Comparison of ENCODE assay signal across 8 mouse cellular contexts in genomic region chr1:60098024-60098781, GRCm38 (mm10). TPM values are rescaled to one million over a fixed set of nuclear protein-coding genes. Genes with fewer than 3 reads are reported as not detected.
DNase-seq lines count a peak whose midpoint lies in the region; ATAC-seq lines count a peak whose summit lies in the region.

Gene Carf (plus strand): TSS chr1:60098247.
Gene Wdr12 (minus strand): TSS chr1:60098645.

- H3K27ac ChIP-seq in hindbrain, embryonic 15.5 days (replicated peaks), result peak within 1 kb of the TSS; percentile 98

- peak within 1 kb of the TSS; percentile 79 for H3K4me2 ChIP-seq in hindbrain, embryonic 15.5 days

- H3K9ac ChIP-seq in hindbrain, embryonic 15.5 days, result peak within 1 kb of the TSS; percentile 97

- ATAC-seq in hindbrain, embryonic 15.5 days (ENCODE audit: low FRiP score, low read depth), result peak; percentile 97

- H3K4me3 ChIP-seq in hindbrain, embryonic 15.5 days, result peak within 1 kb of the TSS; percentile 88

- DNase-seq in T-cell, adult 2 months (ENCODE audit: low spot score), result peak; percentile 96
- DNase-seq in cerebellum, postnatal 36 days, result peak; percentile 99 to 100
- DNase-seq in frontal cortex, postnatal 36 days (ENCODE audit: low spot score in 2 of 2), result peak; percentile 99
- DNase-seq in left cerebral cortex, adult 11 months (ENCODE audit: low spot score), result peak; percentile 95
- peak; percentile 97 for DNase-seq in lung, postnatal 4 days
- DNase-seq in retina, postnatal 7 days (ENCODE audit: low read depth, low spot score), result peak; percentile 94
- DNase-seq in urinary bladder, adult 2 months (ENCODE audit: low spot score), result peak; percentile 91

- under 1% methylated on average over 70 of the region's 71 CpGs for WGBS in hindbrain, embryonic 15.5 days

- H3K27me3 ChIP-seq in hindbrain, embryonic 15.5 days, result no peaks in the 10 kb centered on the region

- H3K4me1 ChIP-seq in hindbrain, embryonic 15.5 days (replicated peaks), result peaks cover 19% of the 10 kb centered on the region

- H3K9me3 ChIP-seq in hindbrain, embryonic 15.5 days, result no peaks in the 10 kb centered on the region

- peaks cover 8% of the 10 kb centered on the region for H3K36me3 ChIP-seq in hindbrain, embryonic 15.5 days

RNA-seq across cellular contexts. Expression of gene Carf, which starts in this region (rescaled TPM):
- polyA plus RNA-seq in hindbrain, embryonic 15.5 days (2015; fragmentation: Nextera tagmentation; extraction: Ambion mirVana), result 7.7 and 8.8 TPM in 2 replicates
- 5.4 and 5.7 TPM in 2 replicates for polyA plus RNA-seq in urinary bladder, adult 2 months (2012; rRNA removed)

RNA-seq across cellular contexts. Expression of gene Wdr12, which starts in this region (rescaled TPM):
- polyA plus RNA-seq in hindbrain, embryonic 15.5 days (2015; fragmentation: Nextera tagmentation; extraction: Ambion mirVana), result 46.3 and 47.5 TPM in 2 replicates
- polyA plus RNA-seq in urinary bladder, adult 2 months (2012; rRNA removed), result 13.4 TPM in 2 replicates

Comparison
In these comparisons a context has a peak if more than half of its experiments do, and no peak if none do; other contexts are left out.
1. Peak in every context shown above with its lines: DNase-seq, ATAC-seq, H3K4me3 ChIP-seq and H3K27ac ChIP-seq.